Mouse (Mus musculus) myocyte (in vitro differentiated cells): ENCODE measurements around the gene Rhoa.

Experiments used
- CEBPB ChIP-seq: IDR thresholded peaks from 2 replicates; pipeline ENCODE4 v1.6.1; 2011; ENCODE audit warnings: mild to moderate bottlenecking, moderate library complexity; ENCODE audit not compliant: poor library complexity, insufficient read depth, severe bottlenecking
- E2F4 ChIP-seq: IDR thresholded peaks from one replicate; pipeline ENCODE4 v1.6.1; 2011; ENCODE audit warnings: mild to moderate bottlenecking, control low read depth, moderate library complexity; ENCODE audit not compliant: insufficient read depth
- MAX ChIP-seq: IDR thresholded peaks from one replicate; pipeline ENCODE4 v1.6.1; 2011; ENCODE audit warnings: low read depth, mild to moderate bottlenecking, control low read depth
- MYOD1 ChIP-seq, 3 experiments: IDR thresholded peaks; one replicate each; pipeline ENCODE4 v1.6.1; 2011; ENCODE audit warnings: control low read depth in 2 of 3, low read depth in 2 of 3, mild to moderate bottlenecking in 2 of 3, moderate library complexity in 1 of 3; ENCODE audit not compliant: insufficient read length in 2 of 3, control insufficient read depth in 1 of 3
- MYOG ChIP-seq, 3 experiments: IDR thresholded peaks; one replicate each; pipeline ENCODE4 v1.6.1; 2011; ENCODE audit warnings: control low read depth in 2 of 3, low read depth in 2 of 3, mild to moderate bottlenecking in 2 of 3; ENCODE audit not compliant: insufficient read length in 2 of 3, control insufficient read depth in 1 of 3, insufficient read depth in 1 of 3
- POLR2A ChIP-seq: IDR thresholded peaks from one replicate; pipeline ENCODE4 v1.6.1; 2011; ENCODE audit warnings: low read depth, mild to moderate bottlenecking, control low read depth, moderate library complexity; ENCODE audit not compliant: insufficient read length
- POLR2AphosphoS2 ChIP-seq: IDR thresholded peaks from one replicate; pipeline ENCODE4 v1.6.1; 2011; ENCODE audit warnings: low read depth, control low read depth; ENCODE audit not compliant: insufficient read length
- REST ChIP-seq: IDR thresholded peaks from one replicate; pipeline ENCODE4 v1.6.1; 2011; ENCODE audit warnings: mild to moderate bottlenecking, control low read depth, moderate library complexity; ENCODE audit not compliant: insufficient read depth, insufficient read length
- SRF ChIP-seq: IDR thresholded peaks from one replicate; pipeline ENCODE4 v1.6.1; 2011; ENCODE audit warnings: low read depth; ENCODE audit not compliant: control insufficient read depth, insufficient read length
- TCF12 ChIP-seq: IDR thresholded peaks from one replicate; pipeline ENCODE4 v1.6.1; 2011; ENCODE audit warnings: mild to moderate bottlenecking, control low read depth; ENCODE audit not compliant: poor library complexity, insufficient read depth, severe bottlenecking
- TCF3 ChIP-seq: IDR thresholded peaks from one replicate; pipeline ENCODE4 v1.6.1; 2011; ENCODE audit warnings: low read depth, control low read depth; ENCODE audit not compliant: insufficient read length
- USF1 ChIP-seq: IDR thresholded peaks from one replicate; pipeline ENCODE4 v1.6.1; 2011; ENCODE audit warnings: low read depth, mild to moderate bottlenecking, control low read depth, moderate library complexity

DNA sequence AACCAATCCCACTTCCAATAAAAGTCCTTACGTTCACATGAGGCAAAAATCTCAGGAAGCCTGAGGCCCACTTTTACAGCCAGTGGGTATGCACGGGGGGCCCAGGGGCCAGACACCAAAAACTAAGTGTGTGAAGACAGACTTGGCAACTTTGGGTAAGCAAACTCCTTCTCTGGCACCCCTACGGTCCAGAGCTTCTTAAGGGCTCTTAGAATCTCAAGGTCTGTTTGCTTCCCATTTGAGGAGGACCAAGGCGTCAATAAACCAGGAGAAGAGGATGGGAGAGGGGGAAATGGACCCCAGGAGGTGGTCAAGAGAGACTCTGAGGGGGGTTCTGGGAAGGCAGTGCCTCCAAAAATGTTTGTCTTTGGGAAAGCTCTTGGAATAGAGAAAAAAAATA, 32.4 kb upstream of the Rhoa start:
- TF ChIP-seq MYOD1 (IDR thresholded peaks at IDR 0.05; ENCODE audit: control insufficient read depth in 1 of 3, insufficient read length in 2 of 3, low read depth in 2 of 3) (no peak), TCF12 (no peak), POLR2A (no peak), E2F4 (no peak), SRF (no peak), POLR2AphosphoS2 (no peak), MYOG (IDR thresholded peaks at IDR 0.05; ENCODE audit: control insufficient read depth in 1 of 3, insufficient read depth in 1 of 3, insufficient read length in 2 of 3, low read depth in 2 of 3) (no peak), MAX (no peak), REST (no peak), USF1 (no peak), TCF3 (no peak), CEBPB (no peak)
